Mouse (Mus musculus) fibroblast of lung, adult 2 months (primary cell): Measurements from ENCODE around the gene Dbnl.
A peak's percentile ranks its signal among the peaks of the same experiment; 100 is the strongest.

Source experiments
- DNase-seq: peaks from one replicate; pipeline ENCODE4 v3.0.0-alpha.2; 2011; ENCODE audit warnings: low read depth

Gene Dbnl

GRCm38 (mm10) chr11:5837251-5838246 is 49.3 kb downstream of the Dbnl start, which contains the start of gene Polm:
Gene Polm, minus strand, starts transcription at chr11:5838016.
- peak; percentile 86 for DNase-seq

GRCm38 (mm10) chr11:5840346-5840745 is 52.1 kb downstream of the Dbnl start:
- DNase-seq, result no peak

GRCm38 (mm10) chr11:5841751-5842150 is 53.5 kb downstream of the Dbnl start:
- no peak for DNase-seq

- DNase-seq, result no peak
These were observed 54.8 kb downstream of the Dbnl start for GRCm38 (mm10) chr11:5843131-5843530.

GRCm38 (mm10) chr11:5846639-5847345 is 58.5 kb downstream of the Dbnl start:
- no peak for DNase-seq

GRCm38 (mm10) chr11:5848741-5849140 is 60.5 kb downstream of the Dbnl start:
- DNase-seq, result peak; percentile 87

GRCm38 (mm10) chr11:5849316-5849715 is 61.0 kb downstream of the Dbnl start:
- DNase-seq, result peak; percentile 81

- no peak for DNase-seq
These were observed 62.2 kb downstream of the Dbnl start for GRCm38 (mm10) chr11:5850452-5850851.
